Mouse (Mus musculus): ENCODE measurements around the gene Ap4b1. TPM values are rescaled to one million over a fixed set of nuclear protein-coding genes. Genes with fewer than 3 reads are reported as not detected.

Ap4b1 gene
- polyA plus RNA-seq, 1 experiment, result 14.5 TPM

GRCm38 (mm10) chr3:103831146-103831545, 21.8 kb downstream of the Ap4b1 start:
- Histone ChIP-seq H3ac (ENCODE audit: control insufficient read depth, insufficient read length) (no peak overlapping the region), H3K36me3 (ENCODE audit: control insufficient read depth, insufficient read depth) (no peaks in the 10 kb centered on the region), H3K4me3 (no peak overlapping the region), H3K4me2 (ENCODE audit: low read depth) (no peak overlapping the region), H3K79me2 (ENCODE audit: control insufficient read depth, insufficient read depth) (no peaks in the 10 kb centered on the region), H3K27me3 (ENCODE audit: control insufficient read depth, insufficient read depth, insufficient read length) (no peaks in the 10 kb centered on the region)
- TF ChIP-seq POLR2AphosphoS2 (IDR thresholded peaks at IDR 0.05; ENCODE audit: insufficient read length, low read depth) (no peak), E2F4 (IDR thresholded peaks at IDR 0.05; ENCODE audit: insufficient read depth) (no peak), MYOG (IDR thresholded peaks at IDR 0.05; ENCODE audit: control insufficient read depth in 1 of 3, insufficient read depth in 1 of 3, insufficient read length in 2 of 3, low read depth in 2 of 3) (no peak), SRF (IDR thresholded peaks at IDR 0.05; ENCODE audit: control insufficient read depth, insufficient read length, low read depth) (no peak)

- H3K36me3 ChIP-seq (ENCODE audit: control insufficient read depth, insufficient read depth), result no peaks in the 10 kb centered on the region
- H3K79me2 ChIP-seq (ENCODE audit: control insufficient read depth, insufficient read depth), result no peaks in the 10 kb centered on the region
- no peak within 1 kb of the TSS for H3K4me2 ChIP-seq (ENCODE audit: low read depth)
- TF ChIP-seq CEBPB (IDR thresholded peaks at IDR 0.05; ENCODE audit: insufficient read depth, poor library complexity, severe bottlenecking), result no peak
- TF ChIP-seq POLR2A (IDR thresholded peaks at IDR 0.05; ENCODE audit: insufficient read length, low read depth), result no peak
- TF ChIP-seq TCF12 (IDR thresholded peaks at IDR 0.05; ENCODE audit: insufficient read depth, poor library complexity, severe bottlenecking), result no peak
- no peak for TF ChIP-seq MYOD1 (IDR thresholded peaks at IDR 0.05; ENCODE audit: control insufficient read depth in 1 of 3, insufficient read length in 2 of 3, low read depth in 2 of 3)
- TF ChIP-seq MYOG (IDR thresholded peaks at IDR 0.05; ENCODE audit: control insufficient read depth in 1 of 3, insufficient read depth in 1 of 3, insufficient read length in 2 of 3, low read depth in 2 of 3), result no peak
- TF ChIP-seq MAX (IDR thresholded peaks at IDR 0.05; ENCODE audit: low read depth), result no peak
- TF ChIP-seq SRF (IDR thresholded peaks at IDR 0.05; ENCODE audit: control insufficient read depth, insufficient read length, low read depth), result no peak
- no peak for TF ChIP-seq USF1 (IDR thresholded peaks at IDR 0.05; ENCODE audit: low read depth)
- no peak for TF ChIP-seq REST (IDR thresholded peaks at IDR 0.05; ENCODE audit: insufficient read depth, insufficient read length)
- no peak for TF ChIP-seq E2F4 (IDR thresholded peaks at IDR 0.05; ENCODE audit: insufficient read depth)
- no peak for TF ChIP-seq TCF3 (IDR thresholded peaks at IDR 0.05; ENCODE audit: insufficient read length, low read depth)
- no peak for TF ChIP-seq POLR2AphosphoS2 (IDR thresholded peaks at IDR 0.05; ENCODE audit: insufficient read length, low read depth)
- H3K27me3 ChIP-seq (ENCODE audit: control insufficient read depth, insufficient read depth, insufficient read length), result no peaks in the 10 kb centered on the region
- no peak within 1 kb of the TSS for H3K4me3 ChIP-seq
- no peak within 1 kb of the TSS for H3ac ChIP-seq (ENCODE audit: control insufficient read depth, insufficient read length)
These were observed 23.1 kb downstream of the Ap4b1 start, which contains the start of gene Bcl2l15 for GRCm38 (mm10) chr3:103832426-103832825. TSS of gene Bcl2l15 (plus strand) at chr3:103832601.

- Histone ChIP-seq H3K4me3 (no peak overlapping the region), H3K36me3 (ENCODE audit: control insufficient read depth, insufficient read depth) (no peaks in the 10 kb centered on the region), H3K27me3 (ENCODE audit: control insufficient read depth, insufficient read depth, insufficient read length) (no peaks in the 10 kb centered on the region), H3K4me2 (ENCODE audit: low read depth) (no peak overlapping the region), H3ac (ENCODE audit: control insufficient read depth, insufficient read length) (no peak overlapping the region), H3K79me2 (ENCODE audit: control insufficient read depth, insufficient read depth) (no peaks in the 10 kb centered on the region)
- no peak for TF ChIP-seq POLR2A (IDR thresholded peaks at IDR 0.05; ENCODE audit: insufficient read length, low read depth)
- no peak for TF ChIP-seq CEBPB (IDR thresholded peaks at IDR 0.05; ENCODE audit: insufficient read depth, poor library complexity, severe bottlenecking)
- TF ChIP-seq SRF (IDR thresholded peaks at IDR 0.05; ENCODE audit: control insufficient read depth, insufficient read length, low read depth), result no peak
- TF ChIP-seq MYOD1 (IDR thresholded peaks at IDR 0.05; ENCODE audit: control insufficient read depth in 1 of 3, insufficient read length in 2 of 3, low read depth in 2 of 3), result no peak
- no peak for TF ChIP-seq TCF12 (IDR thresholded peaks at IDR 0.05; ENCODE audit: insufficient read depth, poor library complexity, severe bottlenecking)
- no peak for TF ChIP-seq POLR2AphosphoS2 (IDR thresholded peaks at IDR 0.05; ENCODE audit: insufficient read length, low read depth)
- no peak for TF ChIP-seq MYOG (IDR thresholded peaks at IDR 0.05; ENCODE audit: control insufficient read depth in 1 of 3, insufficient read depth in 1 of 3, insufficient read length in 2 of 3, low read depth in 2 of 3)
- no peak for TF ChIP-seq MAX (IDR thresholded peaks at IDR 0.05; ENCODE audit: low read depth)
- no peak for TF ChIP-seq USF1 (IDR thresholded peaks at IDR 0.05; ENCODE audit: low read depth)
- no peak for TF ChIP-seq E2F4 (IDR thresholded peaks at IDR 0.05; ENCODE audit: insufficient read depth)
- no peak for TF ChIP-seq REST (IDR thresholded peaks at IDR 0.05; ENCODE audit: insufficient read depth, insufficient read length)
- TF ChIP-seq TCF3 (IDR thresholded peaks at IDR 0.05; ENCODE audit: insufficient read length, low read depth), result no peak
These were observed 24.7 kb downstream of the Ap4b1 start for GRCm38 (mm10) chr3:103834001-103834400.

- TF ChIP-seq POLR2AphosphoS2 (IDR thresholded peaks at IDR 0.05; ENCODE audit: insufficient read length, low read depth), result no peak
- TF ChIP-seq CEBPB (IDR thresholded peaks at IDR 0.05; ENCODE audit: insufficient read depth, poor library complexity, severe bottlenecking), result no peak
- no peak for TF ChIP-seq MYOG (IDR thresholded peaks at IDR 0.05; ENCODE audit: control insufficient read depth in 1 of 3, insufficient read depth in 1 of 3, insufficient read length in 2 of 3, low read depth in 2 of 3)
- TF ChIP-seq MYOD1 (IDR thresholded peaks at IDR 0.05; ENCODE audit: control insufficient read depth in 1 of 3, insufficient read length in 2 of 3, low read depth in 2 of 3), result no peak
- no peak for TF ChIP-seq USF1 (IDR thresholded peaks at IDR 0.05; ENCODE audit: low read depth)
- no peak for TF ChIP-seq MAX (IDR thresholded peaks at IDR 0.05; ENCODE audit: low read depth)
- no peak for TF ChIP-seq POLR2A (IDR thresholded peaks at IDR 0.05; ENCODE audit: insufficient read length, low read depth)
- no peak for TF ChIP-seq SRF (IDR thresholded peaks at IDR 0.05; ENCODE audit: control insufficient read depth, insufficient read length, low read depth)
- no peak for TF ChIP-seq E2F4 (IDR thresholded peaks at IDR 0.05; ENCODE audit: insufficient read depth)
- no peak for TF ChIP-seq TCF3 (IDR thresholded peaks at IDR 0.05; ENCODE audit: insufficient read length, low read depth)
- TF ChIP-seq REST (IDR thresholded peaks at IDR 0.05; ENCODE audit: insufficient read depth, insufficient read length), result no peak
- no peak for TF ChIP-seq TCF12 (IDR thresholded peaks at IDR 0.05; ENCODE audit: insufficient read depth, poor library complexity, severe bottlenecking)
- H3ac ChIP-seq (ENCODE audit: control insufficient read depth, insufficient read length), result no peak overlapping the region
- no peaks in the 10 kb centered on the region for H3K36me3 ChIP-seq (ENCODE audit: control insufficient read depth, insufficient read depth)
- H3K4me2 ChIP-seq (ENCODE audit: low read depth), result no peak overlapping the region
- no peaks in the 10 kb centered on the region for H3K27me3 ChIP-seq (ENCODE audit: control insufficient read depth, insufficient read depth, insufficient read length)
- no peaks in the 10 kb centered on the region for H3K79me2 ChIP-seq (ENCODE audit: control insufficient read depth, insufficient read depth)
- no peak overlapping the region for H3K4me3 ChIP-seq
These were observed 26.1 kb downstream of the Ap4b1 start for GRCm38 (mm10) chr3:103835272-103835950.

Data from myocyte (in vitro differentiated cells).